Mouse (Mus musculus) liver, embryonic 11.5 days (tissue): ENCODE measurements around the gene Grin2d. TPM values are rescaled to one million over a fixed set of nuclear protein-coding genes. Genes with fewer than 3 reads are reported as not detected.
A peak's percentile ranks its signal among the peaks of the same experiment; 100 is the strongest.

Experiments used
- ATAC-seq: fragments of 200-750 bp; cut with Nextera tagmentation; replicated peaks from 2 replicates; pipeline ENCODE4 v1.8.0; 2017; ENCODE audit warnings: moderate number of reproducible peaks, mild to moderate bottlenecking, moderate TSS enrichment, moderate library complexity; ENCODE audit not compliant: low FRiP score
- DNase-seq: peaks from one replicate; pipeline ENCODE4 v3.0.0-alpha.2; 2017; ENCODE audit warnings: low spot score
- H3K27ac ChIP-seq: fragments of 300-500 bp; sonication (generic); 2 replicates; pipeline ENCODE4 v1.5.1; 2014; ENCODE audit warnings: mild to moderate bottlenecking, low read depth, low read length, control low read depth
- H3K27me3 ChIP-seq: fragments of 300-500 bp; sonication (generic); replicated peaks from 2 replicates; pipeline ENCODE4 v1.6.1; 2014; ENCODE audit warnings: low read length, mixed read lengths; ENCODE audit not compliant: control insufficient read depth, insufficient read depth
- H3K36me3 ChIP-seq: fragments of 300-500 bp; sonication (generic); 2 replicates; pipeline ENCODE4 v1.6.1; 2014; ENCODE audit warnings: mild to moderate bottlenecking, low read length, moderate library complexity, mixed read lengths; ENCODE audit not compliant: control insufficient read depth, insufficient read depth
- H3K4me1 ChIP-seq: fragments of 300-500 bp; sonication (generic); replicated peaks from 2 replicates; pipeline ENCODE4 v1.6.1; 2014; ENCODE audit warnings: low read length, mixed read lengths; ENCODE audit not compliant: control insufficient read depth, insufficient read depth
- H3K4me2 ChIP-seq: fragments of 300-500 bp; sonication (generic); 2 replicates; pipeline ENCODE4 v1.6.1; 2014; ENCODE audit warnings: mild to moderate bottlenecking, control low read depth, moderate library complexity
- H3K4me3 ChIP-seq: fragments of 300-500 bp; sonication (generic); 2 replicates; pipeline ENCODE4 v1.5.1; 2014; ENCODE audit warnings: low read depth, low read length, control low read depth
- H3K9ac ChIP-seq: fragments of 300-500 bp; sonication (generic); 2 replicates; pipeline ENCODE4 v1.6.1; 2014; ENCODE audit warnings: low read depth, low read length, control low read depth
- H3K9me3 ChIP-seq: fragments of 300-500 bp; sonication (generic); 2 replicates; pipeline ENCODE4 v1.6.1; 2016; ENCODE audit warnings: low read length, inconsistent platforms, mixed read lengths; ENCODE audit not compliant: control insufficient read depth
- WGBS: fragments of 180-500 bp; shearing (Covaris S2); extraction: QIAGEN DNeasy Blood & Tissue Kit; methylation state at CpG from one replicate; pipeline ENCODE4 v1.1.7; 2014; 5-methylcytosine and 5-hydroxymethylcytosine counted together
- polyA plus RNA-seq: library from polyadenylated mRNA; unstranded; fragments of >200 nt; fragmentation: Nextera tagmentation; extraction: Ambion mirVana; gene quantifications from 2 replicates; pipeline ENCODE4 v1.2.1, GENCODE M21; 2014

The Grin2d gene
- polyA plus RNA-seq, 1 experiment from 2014 or later: 0.23 TPM

DNA sequence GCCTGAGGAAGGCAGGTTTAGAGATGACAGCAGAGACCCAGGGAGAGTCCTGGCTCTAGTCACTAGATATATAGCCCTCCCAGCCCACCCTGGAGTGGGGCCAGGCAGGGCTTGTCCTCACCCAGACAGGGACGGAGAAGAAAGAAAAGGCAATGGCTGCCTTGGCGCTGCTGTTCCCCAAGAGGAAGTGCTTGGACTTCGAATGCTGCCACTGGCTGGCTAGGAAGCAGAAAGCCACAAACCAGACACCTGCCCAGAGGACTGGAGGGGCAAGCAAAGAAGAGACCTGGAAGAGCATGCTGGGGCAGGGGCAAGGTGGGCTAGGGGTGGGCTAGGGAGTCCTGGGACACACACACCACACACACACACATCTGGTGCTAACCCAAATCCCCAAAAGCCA, 9.1 kb upstream of the Grin2d start:
- DNase-seq: no peak
- ATAC-seq: no peak
- WGBS: 28% methylated on average over 3 of the region's 3 CpGs
- Histone ChIP-seq H3K27me3 (no peaks in the 10 kb centered on the region), H3K4me3 (no peak overlapping the region), H3K9me3 (no peaks in the 10 kb centered on the region), H3K4me1 (no peaks in the 10 kb centered on the region), H3K36me3 (peaks cover 21% of the 10 kb centered on the region), H3K4me2 (no peak overlapping the region), H3K9ac (no peak overlapping the region), H3K27ac (no peak overlapping the region)

DNA sequence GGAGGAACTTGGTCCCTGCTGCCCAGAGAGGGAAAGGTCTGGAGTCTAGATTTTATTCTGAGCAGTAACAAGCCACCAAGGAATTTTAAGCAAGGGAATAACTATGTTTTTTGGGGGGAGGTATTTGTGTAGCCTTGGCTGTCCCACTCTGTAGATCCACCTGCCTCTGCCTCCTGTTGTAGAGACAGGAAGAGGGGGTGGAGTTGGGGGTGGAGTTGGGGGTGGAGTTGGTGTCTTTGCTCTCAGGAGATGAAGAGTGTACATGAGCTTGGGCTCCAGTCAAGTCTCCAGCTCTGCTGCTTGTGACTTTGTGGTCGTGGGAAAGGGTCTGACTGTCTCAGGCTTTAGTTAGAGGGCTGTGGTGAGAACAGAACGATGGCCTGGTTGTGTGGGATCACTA, 2.8 kb upstream of the Grin2d start:
- peaks cover 63% of the 10 kb centered on the region for H3K36me3 ChIP-seq
- WGBS: 87% methylated on average over 2 of the region's 2 CpGs
- ATAC-seq: no peak

DNA sequence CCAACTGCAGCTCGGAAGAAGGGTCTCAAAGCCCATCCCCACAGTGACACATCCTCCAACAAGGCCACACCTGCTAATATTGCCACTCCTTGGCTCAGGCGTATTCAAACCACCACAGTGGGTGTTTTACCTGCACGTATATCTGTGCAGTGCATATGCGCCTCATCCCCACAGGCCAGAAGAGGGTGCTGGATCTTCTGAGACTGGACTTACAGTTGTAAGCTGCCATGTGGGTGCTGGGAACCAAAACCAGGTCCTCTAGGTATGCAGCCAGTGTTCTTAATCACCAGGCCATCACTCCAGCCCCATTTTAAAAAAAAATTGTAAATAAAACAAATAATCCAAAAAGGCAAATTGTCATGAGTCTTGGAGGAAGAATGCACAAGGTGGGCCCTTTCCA, 2.4 kb upstream of the Grin2d start:
- Histone ChIP-seq H3K4me3 (no peak overlapping the region), H3K36me3 (peaks cover 68% of the 10 kb centered on the region), H3K4me1 (no peaks in the 10 kb centered on the region), H3K9ac (no peak overlapping the region), H3K4me2 (no peak overlapping the region), H3K27me3 (no peaks in the 10 kb centered on the region), H3K27ac (no peak overlapping the region), H3K9me3 (no peaks in the 10 kb centered on the region)
- 94% methylated on average over 4 of the region's 4 CpGs for WGBS
- DNase-seq: no peak
- no peak for ATAC-seq

More for the DNA sequence above, 2.8 kb upstream of the Grin2d start:
- H3K4me2 ChIP-seq: no peak overlapping the region
- H3K27ac ChIP-seq: no peak overlapping the region
- H3K4me3 ChIP-seq: no peak overlapping the region
- H3K9me3 ChIP-seq: no peaks in the 10 kb centered on the region
- no peaks in the 10 kb centered on the region for H3K4me1 ChIP-seq
- H3K9ac ChIP-seq: no peak overlapping the region
- H3K27me3 ChIP-seq: no peaks in the 10 kb centered on the region
- DNase-seq: no peak

DNA sequence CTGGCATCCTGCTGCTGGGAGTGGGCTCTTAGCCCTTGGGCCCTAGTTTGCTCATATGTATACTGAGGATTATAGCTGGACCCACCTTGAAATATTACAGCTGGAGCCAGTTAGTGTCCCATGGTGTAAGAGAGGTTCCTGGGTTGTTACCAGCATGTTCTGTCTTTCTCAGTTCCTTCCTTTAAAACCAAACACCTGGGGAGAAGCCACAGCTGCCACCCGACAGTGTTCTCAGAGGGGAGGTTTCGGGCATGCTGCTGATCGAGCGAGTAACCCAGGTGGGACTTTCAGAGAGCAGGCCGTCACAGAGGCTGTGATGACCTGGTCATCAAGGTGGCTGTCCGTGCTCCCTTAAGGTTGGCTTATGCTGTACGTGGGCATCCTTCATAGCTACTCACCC, 1.3 kb downstream of the Grin2d start:
- ATAC-seq (no peak), DNase-seq (no peak)
- Histone ChIP-seq H3K9me3 (no peaks in the 10 kb centered on the region), H3K4me3 (no peak overlapping the region), H3K36me3 (peaks cover 50% of the 10 kb centered on the region), H3K4me1 (peaks cover 13% of the 10 kb centered on the region), H3K4me2 (no peak overlapping the region), H3K27me3 (peaks cover 3% of the 10 kb centered on the region), H3K9ac (no peak overlapping the region), H3K27ac (no peak overlapping the region)
- 97% methylated on average over 7 of the region's 7 CpGs for WGBS

DNA sequence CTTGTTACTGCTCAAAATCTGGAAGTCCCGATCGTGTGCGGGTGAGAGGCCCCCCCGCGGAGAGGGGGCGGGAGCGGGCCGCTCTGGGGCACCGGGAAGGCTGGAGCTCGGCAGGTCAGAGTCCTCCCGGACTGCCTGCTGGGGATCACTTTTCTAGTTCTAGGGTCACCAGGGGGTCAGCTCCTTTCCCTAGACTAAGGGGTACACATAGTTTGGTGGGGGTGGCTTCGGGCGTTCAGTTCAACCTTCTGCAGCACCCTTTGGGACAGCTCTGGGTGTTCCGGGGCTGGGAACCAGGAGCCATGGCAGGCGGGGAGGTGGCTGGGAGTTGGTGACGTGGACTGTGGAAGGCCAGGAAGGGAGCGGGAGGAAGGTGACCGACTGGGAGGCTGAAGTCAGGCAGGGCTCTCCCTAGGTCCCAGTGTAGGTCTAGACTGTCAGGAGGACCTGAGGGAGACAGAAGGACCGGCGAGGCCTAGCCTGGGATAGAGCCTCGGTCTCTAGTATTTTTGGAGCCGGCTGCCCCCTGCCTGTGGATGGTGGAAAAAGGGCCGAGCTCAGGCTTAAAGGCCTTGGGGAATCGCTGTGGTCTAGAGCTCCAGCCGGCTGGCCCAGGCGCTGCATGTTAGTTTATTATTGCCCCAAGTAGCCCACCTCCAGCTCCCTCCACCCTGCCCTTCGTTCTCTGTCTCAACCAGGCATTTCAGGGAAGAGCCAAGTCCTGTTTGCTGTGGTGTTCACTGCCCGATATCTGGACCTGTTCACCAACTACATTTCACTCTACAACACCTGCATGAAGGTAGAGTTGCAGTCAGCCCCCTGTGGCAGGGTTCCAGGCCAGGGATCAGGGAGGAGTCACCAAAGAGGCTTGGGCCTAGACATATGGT, 4.9 kb downstream of the Grin2d start:
- Histone ChIP-seq H3K9ac (peak overlapping the region; percentile 95), H3K4me3 (peak overlapping the region; percentile 92), H3K27me3 (peaks cover 39% of the 10 kb centered on the region), H3K4me2 (peak overlapping the region; percentile 91), H3K36me3 (peaks cover 24% of the 10 kb centered on the region), H3K4me1 (peaks cover 20% of the 10 kb centered on the region), H3K27ac (peak overlapping the region; percentile 91), H3K9me3 (no peaks in the 10 kb centered on the region)
- 3% methylated on average over 28 of the region's 28 CpGs for WGBS
- DNase-seq: peak; percentile 72
- peak; percentile 61 for ATAC-seq

- Histone ChIP-seq H3K9me3 (no peaks in the 10 kb centered on the region), H3K9ac (peak within 1 kb of the TSS; percentile 95), H3K36me3 (peaks cover 21% of the 10 kb centered on the region), H3K27me3 (peaks cover 45% of the 10 kb centered on the region), H3K4me1 (peaks cover 22% of the 10 kb centered on the region), H3K4me3 (peak within 1 kb of the TSS; percentile 92), H3K4me2 (peak within 1 kb of the TSS; percentile 91), H3K27ac (peak within 1 kb of the TSS; percentile 91)
- 0% methylated on average over 18 of the region's 18 CpGs for WGBS
- peak; percentile 84 for DNase-seq
- peak; percentile 75 for ATAC-seq
Observed at GRCm38 (mm10) chr7:45872624-45873023, 5.6 kb downstream of the Grin2d start, which contains the start of gene Kdelr1. Gene Kdelr1, plus strand, starts transcription at chr7:45872772.

DNA sequence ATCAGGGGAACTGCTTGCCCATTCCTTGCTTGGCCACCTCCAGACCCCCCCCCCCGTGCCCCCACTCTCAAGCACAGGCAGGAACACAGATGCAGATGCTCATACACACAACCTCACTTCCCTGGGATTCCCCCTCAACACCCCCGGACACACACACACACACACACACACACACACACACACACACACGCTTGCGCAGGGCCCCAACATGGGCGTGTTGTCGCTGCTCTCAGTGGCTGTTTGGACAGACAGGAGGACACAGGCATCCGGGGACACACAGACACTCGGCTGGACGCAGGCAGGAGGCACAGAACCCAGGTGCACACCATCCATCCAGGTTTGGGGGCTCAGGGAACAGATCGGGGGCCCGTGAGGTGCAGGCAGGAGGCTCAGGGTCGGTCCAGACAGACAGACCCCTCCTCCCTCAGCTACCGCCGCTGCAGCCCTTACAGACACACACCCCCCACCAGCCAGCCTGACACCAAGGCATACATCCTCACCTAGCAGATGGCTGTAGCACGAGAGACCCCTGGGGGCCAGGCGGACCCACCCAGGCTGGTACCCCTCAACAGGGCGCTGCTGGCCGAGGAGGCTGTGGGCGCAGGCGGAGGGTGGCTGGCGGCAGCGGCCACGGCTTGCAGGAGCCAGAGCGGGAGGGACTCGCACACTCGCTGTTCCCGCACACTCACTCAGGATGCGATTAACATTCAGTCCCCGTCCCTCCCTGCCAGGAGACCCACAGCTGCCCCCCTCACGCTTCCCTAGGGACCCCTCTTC, 7.7 kb downstream of the Grin2d start:
- no peak overlapping the region for H3K27ac ChIP-seq
- peaks cover 25% of the 10 kb centered on the region for H3K4me1 ChIP-seq
- 3% methylated on average over 30 of the region's 30 CpGs for WGBS
- H3K4me3 ChIP-seq: peak overlapping the region; percentile 21
- peak overlapping the region; percentile 55 for H3K4me2 ChIP-seq
- no peak for DNase-seq
- no peak for ATAC-seq
- no peaks in the 10 kb centered on the region for H3K9me3 ChIP-seq
- peaks cover 6% of the 10 kb centered on the region for H3K36me3 ChIP-seq
- H3K27me3 ChIP-seq: peaks cover 59% of the 10 kb centered on the region
- no peak overlapping the region; the same call in 1 of the 2 replicates for H3K9ac ChIP-seq

DNA sequence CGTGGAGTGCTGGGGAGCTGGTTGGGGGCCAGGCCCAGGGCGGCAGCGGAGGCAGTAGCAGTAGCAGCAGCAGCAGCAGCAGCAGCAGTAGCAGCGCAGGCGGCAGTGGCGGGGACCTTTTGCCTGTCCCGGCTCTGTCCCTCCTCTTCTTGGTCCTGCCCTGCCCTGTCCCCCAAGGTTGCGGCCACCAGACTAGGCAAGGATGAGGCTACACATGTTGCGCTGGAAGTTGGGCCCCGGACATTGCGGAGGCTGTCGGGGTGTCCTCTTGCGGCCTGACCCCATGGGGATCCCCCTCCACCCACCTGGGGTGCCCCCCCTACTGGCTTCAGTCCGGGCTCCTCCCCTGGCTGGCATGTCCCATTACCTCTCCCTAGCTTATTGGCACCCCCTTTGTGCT, 8.4 kb downstream of the Grin2d start:
- H3K4me2 ChIP-seq: peak overlapping the region; percentile 55
- no peak overlapping the region for H3K27ac ChIP-seq
- H3K9ac ChIP-seq: no peak overlapping the region
- no peak overlapping the region for H3K4me3 ChIP-seq
- H3K36me3 ChIP-seq: peaks cover under 1% of the 10 kb centered on the region; the same call in 1 of the 2 replicates
- no peaks in the 10 kb centered on the region for H3K9me3 ChIP-seq
- peaks cover 59% of the 10 kb centered on the region for H3K27me3 ChIP-seq
- no peak for DNase-seq
- peaks cover 21% of the 10 kb centered on the region for H3K4me1 ChIP-seq
- ATAC-seq: no peak
- 4% methylated on average over 14 of the region's 14 CpGs for WGBS
